Mouse (Mus musculus) heart, adult 2 months (tissue): ENCODE measurements at regions not wholly inside any gene's neighbourhood (a gene's known extent, or its start where the extent isn't known, plus 50 kb on each side); places are given as distances from the start of the nearest gene placed in this dataset.
"Not testable (repeated sequence)": the region's sequence is repeated elsewhere in the genome, so short reads cannot be mapped to it uniquely, and the experiment has no call there.

ENCODE experiments used
- DNase-seq, 2 experiments: peaks; one replicate each; pipeline ENCODE4 v3.0.0; 2021
- H3K27ac ChIP-seq: fragments of 200-600 bp; 2 replicates; pipeline ENCODE4 v1.8.1; 2022
- H3K27me3 ChIP-seq: fragments of 200-500 bp; 2 replicates; pipeline ENCODE4 v1.6.1; 2012; ENCODE audit warnings: mild to moderate bottlenecking, low read length, inconsistent platforms, mixed read lengths; ENCODE audit not compliant: control insufficient read depth, insufficient read depth
- H3K36me3 ChIP-seq: fragments of 200-500 bp; 2 replicates; pipeline ENCODE4 v1.6.1; 2012; ENCODE audit warnings: low read length, inconsistent platforms; ENCODE audit not compliant: control insufficient read depth, insufficient read depth
- H3K4me1 ChIP-seq: fragments of 200-500 bp; 2 replicates; pipeline ENCODE4 v1.6.1; 2011; ENCODE audit warnings: low read length; ENCODE audit not compliant: control insufficient read depth, insufficient read depth
- H3K4me3 ChIP-seq: fragments of 200-600 bp; 2 replicates; pipeline ENCODE4 v1.8.1; 2022
- H3K79me2 ChIP-seq: fragments of 200-500 bp; replicated peaks from 2 replicates; pipeline ENCODE4 v1.6.1; 2012; ENCODE audit warnings: mild to moderate bottlenecking, inconsistent platforms, low read length, moderate library complexity, mixed read lengths; ENCODE audit not compliant: control insufficient read depth, insufficient read depth
- H3K9ac ChIP-seq: fragments of 200-500 bp; 2 replicates; pipeline ENCODE4 v1.6.1; 2012; ENCODE audit warnings: low read depth, mild to moderate bottlenecking, control low read depth, inconsistent platforms, low read length, mixed read lengths
- CTCF ChIP-seq: fragments of 200-600 bp; IDR thresholded peaks from 2 replicates; pipeline ENCODE4 v1.8.1; 2022; ENCODE audit warnings: antibody characterized with exemption, mild to moderate bottlenecking, moderate library complexity
- EP300 ChIP-seq: fragments of 200-500 bp; IDR thresholded peaks from 2 replicates; pipeline ENCODE4 v1.6.1; 2011; ENCODE audit warnings: low read depth, low read length, control low read depth; ENCODE audit not compliant: insufficient read depth
- POLR2A ChIP-seq: fragments of 200-500 bp; IDR thresholded peaks from 2 replicates; pipeline ENCODE4 v1.6.1; 2011; ENCODE audit warnings: mild to moderate bottlenecking, low read depth, low read length, control low read depth; ENCODE audit not compliant: insufficient read depth
- WGBS: fragments of 180-500 bp; shearing (Covaris S2); methylation state at CpG from one replicate; pipeline ENCODE4 v1.1.7; 2018; 5-methylcytosine and 5-hydroxymethylcytosine counted together
- intact Hi-C: fragments of 180-260 bp; cut with DNase I; formaldehyde crosslinking; loops from one replicate; pipeline ENCODE4 v1.15.1; 2025

DNA sequence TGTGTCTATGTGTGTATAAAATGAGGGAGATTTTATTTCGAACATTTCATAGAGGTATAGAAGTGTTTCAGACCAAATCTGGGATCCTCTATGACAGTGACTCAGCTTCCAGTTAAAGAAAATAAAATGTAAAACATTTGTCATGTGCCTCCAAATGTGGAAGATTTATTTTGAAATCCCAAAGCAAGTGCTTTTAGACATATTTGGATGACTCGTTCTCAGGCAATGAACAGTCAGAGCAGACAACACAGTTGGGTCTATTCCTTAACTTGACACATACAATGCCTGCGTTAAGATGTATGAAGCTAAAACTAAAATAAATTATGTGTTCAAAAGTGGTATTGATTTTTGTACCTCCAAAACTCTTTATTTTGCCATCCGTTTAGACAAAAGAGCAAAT, 830.4 kb upstream of the Grm7 start:
- 70% methylated on average over 4 of the region's 4 CpGs for WGBS
- no peaks in the 10 kb centered on the region for H3K4me1 ChIP-seq
- no peak overlapping the region for H3K27ac ChIP-seq
- no peaks in the 10 kb centered on the region for H3K79me2 ChIP-seq
- H3K27me3 ChIP-seq, result no peaks in the 10 kb centered on the region
- no peak overlapping the region for H3K9ac ChIP-seq
- no peak for DNase-seq
- no peak for TF ChIP-seq CTCF
- no peak for TF ChIP-seq EP300
- no peak for TF ChIP-seq POLR2A
- no peak overlapping the region for H3K4me3 ChIP-seq
- intact Hi-C loops, result no loop called here
- H3K36me3 ChIP-seq, result no peaks in the 10 kb centered on the region

GRCm38 (mm10) chr6:109848313-109848712, 797.1 kb upstream of the Grm7 start:
- Histone ChIP-seq H3K79me2 (no peaks in the 10 kb centered on the region), H3K36me3 (no peaks in the 10 kb centered on the region), H3K9ac (no peak overlapping the region), H3K27ac (no peak overlapping the region), H3K27me3 (no peaks in the 10 kb centered on the region), H3K4me3 (no peak overlapping the region), H3K4me1 (no peaks in the 10 kb centered on the region)
- no peak for TF ChIP-seq EP300
- TF ChIP-seq CTCF, result no peak
- no peak for TF ChIP-seq POLR2A
- 59% methylated on average over 3 of the region's 3 CpGs for WGBS
- intact Hi-C loops, result no loop called here
- DNase-seq, result no peak

GRCm38 (mm10) chr6:109855806-109856205, 789.6 kb upstream of the Grm7 start:
- peak in 1 of 2 experiments; percentile 4 for DNase-seq
- Histone ChIP-seq H3K4me3 (no peak overlapping the region), H3K27me3 (no peaks in the 10 kb centered on the region), H3K79me2 (no peaks in the 10 kb centered on the region), H3K27ac (no peak overlapping the region), H3K9ac (no peak overlapping the region), H3K4me1 (no peaks in the 10 kb centered on the region), H3K36me3 (no peaks in the 10 kb centered on the region)
- intact Hi-C loops, result no loop called here
- TF ChIP-seq CTCF (no peak), EP300 (no peak), POLR2A (no peak)
- 29% methylated on average over 1 of the region's 1 CpGs for WGBS

DNA sequence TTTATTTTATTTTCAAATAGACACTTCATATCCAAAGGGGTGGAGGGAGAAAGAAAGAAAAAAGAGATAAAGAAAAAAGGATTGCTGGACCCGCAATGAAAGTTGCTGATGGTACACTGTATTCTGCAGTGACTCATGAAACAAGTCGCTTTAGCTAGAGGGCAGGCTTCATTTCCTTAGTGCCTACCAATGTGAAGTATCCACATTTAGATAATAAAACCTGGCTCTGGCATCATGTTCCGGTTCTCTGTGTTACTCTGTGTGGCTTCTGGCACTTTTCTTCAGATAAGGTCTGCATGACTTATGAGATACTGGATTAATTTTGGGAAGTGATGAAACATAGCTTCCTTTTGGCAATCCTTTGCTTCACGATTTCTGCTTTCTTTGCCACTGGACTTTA, 782.0 kb upstream of the Grm7 start:
- intact Hi-C loops, result no loop called here
- H3K4me1 ChIP-seq, result no peaks in the 10 kb centered on the region
- H3K27me3 ChIP-seq, result no peaks in the 10 kb centered on the region
- DNase-seq, result no peak
- 33% methylated on average over 4 of the region's 4 CpGs for WGBS
- no peaks in the 10 kb centered on the region for H3K79me2 ChIP-seq
- H3K36me3 ChIP-seq, result no peaks in the 10 kb centered on the region
- no peak overlapping the region for H3K4me3 ChIP-seq
- TF ChIP-seq EP300, result no peak
- no peak for TF ChIP-seq CTCF
- no peak for TF ChIP-seq POLR2A
- H3K27ac ChIP-seq, result no peak overlapping the region
- H3K9ac ChIP-seq, result no peak overlapping the region

GRCm38 (mm10) chr6:109874187-109874586, 771.2 kb upstream of the Grm7 start:
- intact Hi-C loops, result no loop called here
- H3K79me2 ChIP-seq, result no peaks in the 10 kb centered on the region
- no peaks in the 10 kb centered on the region for H3K4me1 ChIP-seq
- WGBS, result 74% methylated on average over 2 of the region's 2 CpGs
- no peak overlapping the region for H3K9ac ChIP-seq
- TF ChIP-seq CTCF (no peak), EP300 (no peak), POLR2A (no peak)
- H3K27ac ChIP-seq, result no peak overlapping the region
- no peaks in the 10 kb centered on the region for H3K27me3 ChIP-seq
- DNase-seq, result no peak
- no peak overlapping the region for H3K4me3 ChIP-seq
- H3K36me3 ChIP-seq, result no peaks in the 10 kb centered on the region

- Histone ChIP-seq H3K9ac (no peak overlapping the region), H3K4me1 (no peaks in the 10 kb centered on the region), H3K79me2 (no peaks in the 10 kb centered on the region), H3K4me3 (no peak overlapping the region), H3K36me3 (no peaks in the 10 kb centered on the region), H3K27me3 (no peaks in the 10 kb centered on the region), H3K27ac (peak overlapping the region; percentile 26; the same call in 1 of the 2 replicates)
- WGBS, result 47% methylated on average over 6 of the region's 6 CpGs
- intact Hi-C loops, result no loop called here
- peak; percentile 18 to 23 for DNase-seq
- TF ChIP-seq CTCF (no peak), POLR2A (0 out of 2 replicates have a peak, but pooled peaks have one; percentile 22), EP300 (0 out of 2 replicates have a peak, but pooled peaks have one; percentile 13)
These were observed 770.7 kb upstream of the Grm7 start for GRCm38 (mm10) chr6:109874625-109875040.

DNA sequence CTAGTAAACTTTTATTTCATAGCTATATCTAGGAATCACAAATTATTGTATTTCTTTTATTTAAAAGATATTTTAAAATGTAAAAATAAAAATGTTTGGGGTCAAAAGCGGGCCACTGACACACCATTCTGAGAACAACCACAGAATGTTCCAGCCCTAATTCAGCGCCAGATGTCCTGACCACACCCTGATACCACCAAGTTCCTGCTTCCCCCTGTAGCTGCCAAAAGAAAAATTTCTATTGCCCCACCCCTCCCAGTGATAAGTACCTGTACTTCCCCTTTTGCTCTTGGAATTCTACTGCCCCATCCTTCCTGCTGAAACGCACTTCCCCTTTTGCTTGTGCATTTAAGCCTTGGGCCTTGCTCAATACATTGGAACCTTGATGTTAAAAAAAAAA, 769.8 kb upstream of the Grm7 start:
- H3K9ac ChIP-seq, H3K4me3 ChIP-seq, H3K36me3 ChIP-seq, H3K27me3 ChIP-seq, H3K4me1 ChIP-seq, H3K79me2 ChIP-seq, H3K27ac ChIP-seq, intact Hi-C loops: not testable (repeated sequence)
- peak in 1 of 2 experiments; percentile 2 for DNase-seq
- WGBS, result 70% methylated on average over 3 of the region's 3 CpGs
